Mouse (Mus musculus) stomach, postnatal 0 days (tissue): ENCODE results near the gene H1foo. TPM values are rescaled to one million over a fixed set of nuclear protein-coding genes. Genes with fewer than 3 reads are reported as not detected.

Source experiments
- ATAC-seq: fragments of 200-750 bp; cut with Nextera tagmentation; 2 replicates; pipeline ENCODE4 v1.8.0; 2017; ENCODE audit not compliant: low FRiP score, low TSS enrichment
- DNase-seq: peaks from one replicate; pipeline ENCODE4 v3.0.0-alpha.2; 2016; ENCODE audit warnings: low spot score
- H3K27ac ChIP-seq: fragments of 300-500 bp; sonication (generic); replicated peaks from 2 replicates; pipeline ENCODE4 v1.5.1; 2014; ENCODE audit warnings: mild to moderate bottlenecking, control low read depth
- H3K27me3 ChIP-seq: fragments of 300-500 bp; sonication (generic); 2 replicates; pipeline ENCODE4 v1.6.1; 2014; ENCODE audit warnings: low read length; ENCODE audit not compliant: control insufficient read depth, insufficient read depth
- H3K36me3 ChIP-seq: fragments of 300-500 bp; sonication (generic); 2 replicates; pipeline ENCODE4 v1.6.1; 2014; ENCODE audit warnings: low read length, mixed read lengths; ENCODE audit not compliant: control insufficient read depth, insufficient read depth
- H3K4me1 ChIP-seq: fragments of 300-500 bp; sonication (generic); replicated peaks from 2 replicates; pipeline ENCODE4 v1.6.1; 2014; ENCODE audit warnings: antibody characterized with exemption; ENCODE audit not compliant: control insufficient read depth, insufficient read depth
- H3K4me2 ChIP-seq: fragments of 300-500 bp; sonication (generic); replicated peaks from 2 replicates; pipeline ENCODE4 v1.6.1; 2014; ENCODE audit warnings: low read depth, mild to moderate bottlenecking, control low read depth, moderate library complexity
- H3K4me3 ChIP-seq: fragments of 300-500 bp; sonication (generic); 2 replicates; pipeline ENCODE4 v1.5.1; 2014; ENCODE audit warnings: low read depth, low read length, control low read depth
- H3K9ac ChIP-seq: fragments of 300-500 bp; sonication (generic); 2 replicates; pipeline ENCODE4 v1.6.1; 2014; ENCODE audit warnings: mild to moderate bottlenecking, low read length, control low read depth, mixed read lengths
- H3K9me3 ChIP-seq: fragments of 300-500 bp; sonication (generic); 2 replicates; pipeline ENCODE4 v1.6.1; 2016; ENCODE audit warnings: low read length; ENCODE audit not compliant: control insufficient read depth
- CTCF ChIP-seq: IDR thresholded peaks from 2 replicates; pipeline ENCODE4 v1.5.1; 2016; ENCODE audit warnings: antibody characterized with exemption, low read depth, mild to moderate bottlenecking, moderate library complexity
- EP300 ChIP-seq: optimal IDR thresholded peaks from 2 replicates; pipeline ENCODE3; 2016; ENCODE audit warnings: antibody characterized with exemption
- WGBS: fragments of 180-500 bp; shearing (Covaris S2); extraction: QIAGEN DNeasy Blood & Tissue Kit; methylation state at CpG from one replicate; pipeline ENCODE4 v1.1.7; 2014; 5-methylcytosine and 5-hydroxymethylcytosine counted together
- polyA plus RNA-seq: library from polyadenylated mRNA; unstranded; fragments of >200 nt; fragmentation: Nextera tagmentation; extraction: Ambion mirVana; gene quantifications from 2 replicates; pipeline ENCODE4 v1.2.1, GENCODE M21; 2015

H1foo gene
- polyA plus RNA-seq, 1 experiment from 2014 or later, result not detected

DNA sequence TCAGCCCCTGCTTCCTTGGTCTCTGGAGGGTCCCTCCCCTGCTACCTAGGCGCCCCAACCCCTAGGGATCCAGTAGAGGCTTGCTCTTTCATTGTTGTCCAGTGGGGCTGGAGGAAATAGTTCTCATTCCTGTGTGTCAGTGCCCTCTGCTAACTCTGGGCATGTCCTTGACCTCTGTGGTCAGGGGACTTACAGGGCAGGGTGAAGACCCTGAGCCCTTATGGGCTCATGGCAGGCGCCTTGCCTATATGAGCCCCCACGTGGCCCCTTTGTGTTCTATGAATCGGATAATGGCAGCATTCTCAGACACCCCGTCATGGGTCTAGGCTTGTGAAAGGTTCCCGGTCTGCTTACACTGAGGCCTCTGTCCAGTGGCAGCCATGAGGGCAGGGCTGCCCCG, 54.0 kb downstream of the H1foo start:
- Histone ChIP-seq H3K27ac (no peak overlapping the region), H3K36me3 (no peaks in the 10 kb centered on the region)
- WGBS, result 71% methylated on average over 7 of the region's 7 CpGs

DNA sequence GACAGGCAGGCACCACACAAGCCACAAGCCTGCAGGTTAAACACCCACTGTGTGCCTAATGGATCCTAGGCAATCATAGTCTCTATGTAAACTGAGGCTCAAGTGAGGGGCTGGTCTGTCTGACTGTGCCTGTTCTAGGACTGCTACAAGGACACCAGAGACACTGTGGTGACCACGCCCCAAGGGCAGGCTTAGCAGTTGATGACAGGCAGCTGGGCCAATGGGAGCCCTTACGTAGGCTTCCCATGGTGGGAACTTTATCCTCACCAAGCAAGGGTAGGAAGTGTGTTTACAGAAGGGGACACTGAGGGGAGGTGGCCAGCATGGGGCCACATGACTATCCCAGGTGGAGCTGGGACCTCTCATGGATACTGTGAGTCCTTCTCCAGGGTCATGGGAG, 54.5 kb downstream of the H1foo start:
- Histone ChIP-seq H3K4me2 (no peak overlapping the region), H3K27me3 (no peaks in the 10 kb centered on the region), H3K27ac (no peak overlapping the region), H3K4me1 (no peaks in the 10 kb centered on the region), H3K9ac (no peak overlapping the region), H3K9me3 (no peaks in the 10 kb centered on the region), H3K36me3 (no peaks in the 10 kb centered on the region), H3K4me3 (no peak overlapping the region)
- 93% methylated on average over 2 of the region's 2 CpGs for WGBS
- ATAC-seq, result no peak
- no peak for TF ChIP-seq EP300
- TF ChIP-seq CTCF, result no peak
- DNase-seq, result no peak

More for the DNA sequence above, 54.0 kb downstream of the H1foo start:
- TF ChIP-seq CTCF (no peak), EP300 (no peak)
- Histone ChIP-seq H3K9ac (no peak overlapping the region), H3K27me3 (no peaks in the 10 kb centered on the region), H3K4me2 (no peak overlapping the region), H3K9me3 (no peaks in the 10 kb centered on the region), H3K4me3 (no peak overlapping the region), H3K4me1 (no peaks in the 10 kb centered on the region; the same call in 1 of the 2 replicates)
- ATAC-seq, result no peak
- no peak for DNase-seq

Other genes starting within 250 kb of the H1foo start
- 90.6 and 100.0 TPM in 2 replicates for gene Tmem40, start 182.5 kb upstream of the H1foo start, polyA plus RNA-seq
- 3.2 and 3.5 TPM in 2 replicates for gene Cand2, start 170.4 kb upstream of the H1foo start, polyA plus RNA-seq
- 2,380 and 2,431 TPM in 2 replicates for gene Rpl32, start 136.2 kb upstream of the H1foo start, polyA plus RNA-seq
- 0.17 and 0.29 TPM in 2 replicates for gene Efcab12, start 106.5 kb upstream of the H1foo start, polyA plus RNA-seq
- gene Mbd4, start 91.6 kb upstream of the H1foo start, polyA plus RNA-seq, result 4.1 and 4.8 TPM in 2 replicates
- gene Ift122, start 91.5 kb upstream of the H1foo start, polyA plus RNA-seq, result 4.9 and 5.3 TPM in 2 replicates
- 0.10 TPM in 2 replicates for gene Rho, start 13.2 kb upstream of the H1foo start, polyA plus RNA-seq
- 9.7 and 10.4 TPM in 2 replicates for gene Plxnd1, start 50.1 kb downstream of the H1foo start, polyA plus RNA-seq
- gene Tmcc1, start 248.5 kb downstream of the H1foo start, polyA plus RNA-seq, result 9.4 and 10.6 TPM in 2 replicates